Mouse (Mus musculus): ENCODE data around the gene Nanos1.

DNA sequence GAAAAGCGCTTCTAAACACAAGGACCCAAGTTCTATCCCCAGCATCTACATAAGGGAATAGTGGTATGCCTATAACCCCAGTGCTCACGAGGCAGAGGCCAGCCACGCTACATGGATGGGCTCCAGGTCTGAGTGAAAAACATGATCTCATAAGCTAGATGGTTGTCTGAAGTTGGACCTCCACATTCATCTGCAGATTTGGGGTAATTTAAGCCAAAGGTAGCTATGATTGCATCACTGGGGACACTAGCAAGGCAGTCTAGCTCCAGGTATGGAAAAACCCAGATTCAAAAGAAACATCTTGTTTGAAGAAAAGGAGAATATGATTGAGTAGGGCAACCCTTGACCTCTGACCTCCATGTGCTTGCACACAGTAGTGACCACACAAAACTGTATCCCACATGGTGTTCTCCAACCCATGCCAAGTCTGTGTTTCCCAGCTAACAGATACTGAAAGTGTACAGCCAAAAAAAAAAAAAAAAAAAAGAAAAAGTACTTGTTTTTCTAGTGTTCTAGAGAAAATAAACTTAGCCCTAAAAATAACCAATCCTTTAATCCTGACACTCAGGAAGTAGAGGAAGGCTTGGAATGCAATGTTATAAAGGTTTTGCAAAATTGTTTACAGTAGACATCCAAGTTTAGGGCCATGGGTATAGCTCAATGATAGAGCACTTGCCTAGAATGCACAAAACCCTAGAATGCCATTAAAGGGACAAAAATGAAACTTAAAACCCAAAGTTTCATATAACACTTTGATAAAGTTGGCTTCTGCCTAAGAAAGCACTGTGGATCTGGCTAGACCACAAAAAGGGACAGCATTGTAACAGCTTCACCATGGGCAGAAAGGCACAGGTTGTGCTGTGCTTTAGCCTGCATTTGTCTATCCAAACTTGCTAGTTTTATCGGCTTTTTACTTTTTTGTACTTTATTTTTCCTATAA lies 3.4 kb downstream of the Nanos1 start:
- TF ChIP-seq TAL1 (IDR thresholded peaks at IDR 0.05; ENCODE audit: low read length) (no peak), GATA1 (IDR thresholded peaks at IDR 0.05; ENCODE audit: low read length) (no peak)
